ENCODE assay signal across 8 mouse cellular contexts in the genomic region with DNA sequence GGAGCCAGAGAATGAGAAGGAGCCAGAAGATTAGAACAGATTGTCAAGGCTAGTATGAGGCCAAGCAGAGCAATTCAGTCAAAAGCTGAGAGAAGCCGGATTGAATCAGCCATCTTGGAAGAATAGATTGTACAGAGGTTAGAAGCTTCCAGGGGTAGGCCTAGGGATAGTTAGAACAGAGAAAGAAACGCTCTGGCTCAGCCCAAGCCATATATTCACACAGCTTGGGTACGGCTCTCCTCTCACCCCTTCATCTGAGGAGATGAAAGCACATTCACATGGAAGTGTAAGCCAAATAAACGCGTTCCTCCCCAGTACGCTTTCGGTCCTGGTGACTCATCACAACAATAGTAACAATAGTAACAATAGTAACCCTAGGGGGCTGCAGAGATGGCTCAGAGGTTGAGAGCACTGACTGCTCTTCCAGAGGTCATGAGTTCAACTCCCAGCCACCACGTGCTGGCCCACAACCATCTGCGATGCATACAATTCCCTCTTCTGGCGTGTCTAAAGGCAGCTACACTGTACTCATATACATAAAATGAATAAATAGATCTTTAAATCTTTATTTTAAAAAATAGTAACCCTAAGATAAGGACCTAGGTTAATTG. TPM values are rescaled to one million over a fixed set of nuclear protein-coding genes. Genes with fewer than 3 reads are reported as not detected.
A peak's percentile ranks its signal among the peaks of the same experiment; 100 is the strongest.
DNase-seq lines count a peak whose midpoint lies in the region; ATAC-seq and TF ChIP-seq lines count a peak whose summit lies in the region.

No protein-coding gene starts in this region.

- peaks cover 34% of the 10 kb centered on the region for H3K36me3 ChIP-seq in heart, embryonic 13.5 days
- H3K36me3 ChIP-seq in G1E (replicated peaks) = peaks cover 68% of the 10 kb centered on the region
- H3K36me3 ChIP-seq in forebrain, postnatal 0 days (ENCODE audit: insufficient read depth) = peaks cover 33% of the 10 kb centered on the region

- H3K9me3 ChIP-seq in heart, embryonic 13.5 days = no peaks in the 10 kb centered on the region
- no peaks in the 10 kb centered on the region for H3K9me3 ChIP-seq in G1E (replicated peaks)
- no peaks in the 10 kb centered on the region for H3K9me3 ChIP-seq in forebrain, postnatal 0 days (ENCODE audit: low read length)

- H3K4me3 ChIP-seq in heart, embryonic 13.5 days = peak overlapping the region; percentile 72
- peak overlapping the region; percentile 92; the same call in 1 of the 2 replicates for H3K4me3 ChIP-seq in G1E (ENCODE audit: low read depth, low read length)
- peak overlapping the region; percentile 66 for H3K4me3 ChIP-seq in forebrain, postnatal 0 days (ENCODE audit: low read depth, low read length)

- no peak for ATAC-seq in heart, embryonic 13.5 days (ENCODE audit: extremely low read depth, insufficient number of reproducible peaks, low FRiP score, low TSS enrichment)
- ATAC-seq in G1E (ENCODE audit: extremely low read depth, insufficient number of reproducible peaks, low FRiP score, poor library complexity, severe bottlenecking) = no peak
- no peak for ATAC-seq in forebrain, postnatal 0 days

- DNase-seq in heart, postnatal 36 days = no peak
- no peak for DNase-seq in G1E (ENCODE audit: low spot score)
- DNase-seq in forebrain, postnatal 0 days = no peak
- peak; percentile 26 for DNase-seq in mesoderm, embryonic 11.5 days (ENCODE audit: low read depth, low spot score)
- no peak for DNase-seq in frontal cortex, postnatal 36 days (ENCODE audit: low spot score in 2 of 2)
- no peak for DNase-seq in layer of hippocampus, adult 8-10 months (ENCODE audit: low spot score in 2 of 2)
- DNase-seq in spleen, postnatal 36 days (ENCODE audit: low spot score in 2 of 2) = no peak

- TF ChIP-seq CTCF in G1E (IDR thresholded peaks at IDR 0.05; ENCODE audit: low read depth, low read length) = no peak
- no peak for TF ChIP-seq CTCF in forebrain, postnatal 0 days (IDR thresholded peaks at IDR 0.05; ENCODE audit: low read depth)

- peak overlapping the region; percentile 96; the same call in 1 of the 2 replicates for H3K27ac ChIP-seq in heart, embryonic 13.5 days (replicated peaks)
- H3K27ac ChIP-seq in forebrain, postnatal 0 days (ENCODE audit: low read depth, low read length) = peak overlapping the region; percentile 87

- H3K4me1 ChIP-seq in heart, embryonic 13.5 days = peaks cover 27% of the 10 kb centered on the region
- peaks cover 58% of the 10 kb centered on the region for H3K4me1 ChIP-seq in G1E (ENCODE audit: insufficient read depth, low read depth, low read length)
- H3K4me1 ChIP-seq in forebrain, postnatal 0 days (ENCODE audit: insufficient read depth) = peaks cover 16% of the 10 kb centered on the region

- WGBS in heart, embryonic 13.5 days = 52% methylated on average over 10 of the region's 10 CpGs
- 24% methylated on average over 10 of the region's 10 CpGs for WGBS in forebrain, postnatal 0 days

- intact Hi-C loops in heart, postnatal 36 days (cut with DNase I) = loop anchor here (1.0 to 5.0 kb wide), 4 partner anchors 50 to 292 kb away; partner anchors contain the start of genes Ppp4c and Sh2b1

- H3K4me2 ChIP-seq in heart, embryonic 13.5 days = peak overlapping the region; percentile 79
- H3K4me2 ChIP-seq in forebrain, postnatal 0 days (ENCODE audit: low read depth) = peak overlapping the region; percentile 58

- no peaks in the 10 kb centered on the region for H3K27me3 ChIP-seq in heart, embryonic 13.5 days (replicated peaks)
- H3K27me3 ChIP-seq in G1E (ENCODE audit: insufficient read depth, low read length) = no peaks in the 10 kb centered on the region
- no peaks in the 10 kb centered on the region for H3K27me3 ChIP-seq in forebrain, postnatal 0 days (ENCODE audit: insufficient read depth, low read length)

- H3K9ac ChIP-seq in heart, embryonic 13.5 days = peak overlapping the region; percentile 92
- peak overlapping the region; percentile 57 for H3K9ac ChIP-seq in forebrain, postnatal 0 days

RNA-seq across cellular contexts. Expression of gene Bola2, which starts 0.7 kb away (rescaled TPM):
- 109 and 124 TPM in 2 replicates for polyA plus RNA-seq in heart, embryonic 13.5 days (2015; fragmentation: Nextera tagmentation; extraction: Ambion mirVana)
- total RNA-seq in heart, postnatal 36 days (2021) = 10 to 100 TPM; 47.0 to 60.8 TPM
- total RNA-seq in G1E (2014; fragmentation: Nextera tagmentation) = 77.5 and 93.8 TPM in 2 replicates
- 117 and 161 TPM in 2 replicates for total RNA-seq in G1E (2017)
- polyA plus RNA-seq in G1E (2012) = 189 and 303 TPM in 2 replicates
- total RNA-seq in forebrain, postnatal 0 days (2014; rRNA removed) = 66.9 and 115 TPM in 2 replicates
- polyA plus RNA-seq in forebrain, postnatal 0 days (2015; fragmentation: Nextera tagmentation; extraction: Ambion mirVana) = 139 and 205 TPM in 2 replicates
- 100 to 1,000 TPM in 1 of 4 experiments, 10 to 100 TPM in 3; 73.9 to 105 (median 92.5) TPM for total RNA-seq in layer of hippocampus, adult 8-10 months (2022)

RNA-seq across cellular contexts. Expression of gene Slx1b, which starts 1.0 kb away (rescaled TPM):
- polyA plus RNA-seq in heart, embryonic 13.5 days (2015; fragmentation: Nextera tagmentation; extraction: Ambion mirVana) = 6.9 and 7.1 TPM in 2 replicates
- 1 to 10 TPM; 4.4 to 5.9 TPM for total RNA-seq in heart, postnatal 36 days (2021)
- 3.5 and 3.8 TPM in 2 replicates for total RNA-seq in G1E (2014; fragmentation: Nextera tagmentation)
- total RNA-seq in G1E (2017) = 4.5 and 7.0 TPM in 2 replicates
- 4.9 and 8.1 TPM in 2 replicates for polyA plus RNA-seq in G1E (2012)
- total RNA-seq in forebrain, postnatal 0 days (2014; rRNA removed) = 15.8 and 17.9 TPM in 2 replicates
- polyA plus RNA-seq in forebrain, postnatal 0 days (2015; fragmentation: Nextera tagmentation; extraction: Ambion mirVana) = 7.5 and 10.1 TPM in 2 replicates
- 10 to 100 TPM; 19.7 to 21.0 (median 20.1) TPM for total RNA-seq in layer of hippocampus, adult 8-10 months (2022)

RNA-seq across cellular contexts. Expression of gene Coro1a, which starts 13.0 kb away (rescaled TPM):
- 11.8 and 16.6 TPM in 2 replicates for polyA plus RNA-seq in heart, embryonic 13.5 days (2015; fragmentation: Nextera tagmentation; extraction: Ambion mirVana)
- 1 to 10 TPM; 7.8 to 9.9 TPM for total RNA-seq in heart, postnatal 36 days (2021)
- total RNA-seq in G1E (2014; fragmentation: Nextera tagmentation) = 36.0 and 50.1 TPM in 2 replicates
- total RNA-seq in G1E (2017) = 162 and 174 TPM in 2 replicates
- 178 and 186 TPM in 2 replicates for polyA plus RNA-seq in G1E (2012)
- total RNA-seq in forebrain, postnatal 0 days (2014; rRNA removed) = 121 and 169 TPM in 2 replicates
- polyA plus RNA-seq in forebrain, postnatal 0 days (2015; fragmentation: Nextera tagmentation; extraction: Ambion mirVana) = 118 and 146 TPM in 2 replicates
- total RNA-seq in layer of hippocampus, adult 8-10 months (2022) = 100 to 1,000 TPM; 119 to 166 (median 141) TPM

RNA-seq across cellular contexts. Expression of gene Sult1a1, which starts 18.3 kb away (rescaled TPM):
- 5.8 and 6.2 TPM in 2 replicates for polyA plus RNA-seq in heart, embryonic 13.5 days (2015; fragmentation: Nextera tagmentation; extraction: Ambion mirVana)
- total RNA-seq in heart, postnatal 36 days (2021) = 10 to 100 TPM; 30.3 to 43.0 TPM
- not detected in 2 replicates for total RNA-seq in G1E (2014; fragmentation: Nextera tagmentation)
- total RNA-seq in G1E (2017) = 0.12 and 0.33 TPM in 2 replicates
- not detected in 2 replicates for polyA plus RNA-seq in G1E (2012)
- 15.8 and 22.8 TPM in 2 replicates for total RNA-seq in forebrain, postnatal 0 days (2014; rRNA removed)
- 15.4 and 16.0 TPM in 2 replicates for polyA plus RNA-seq in forebrain, postnatal 0 days (2015; fragmentation: Nextera tagmentation; extraction: Ambion mirVana)
- total RNA-seq in layer of hippocampus, adult 8-10 months (2022) = 10 to 100 TPM in 1 of 4 experiments, 1 to 10 TPM in 3; 6.6 to 13.0 (median 8.6) TPM

RNA-seq across cellular contexts. Expression of gene Sgf29, which starts 45.4 kb away (rescaled TPM):
- 27.7 and 28.8 TPM in 2 replicates for polyA plus RNA-seq in heart, embryonic 13.5 days (2015; fragmentation: Nextera tagmentation; extraction: Ambion mirVana)
- total RNA-seq in heart, postnatal 36 days (2021) = 10 to 100 TPM; 21.8 to 25.2 TPM
- total RNA-seq in G1E (2014; fragmentation: Nextera tagmentation) (159 and 175 TPM in 2 replicates), G1E (2017) (36.8 and 57.3 TPM in 2 replicates)
- 61.3 and 124 TPM in 2 replicates for polyA plus RNA-seq in G1E (2012)
- total RNA-seq in forebrain, postnatal 0 days (2014; rRNA removed) = 22.8 and 37.1 TPM in 2 replicates
- polyA plus RNA-seq in forebrain, postnatal 0 days (2015; fragmentation: Nextera tagmentation; extraction: Ambion mirVana) = 59.6 and 62.3 TPM in 2 replicates
- total RNA-seq in layer of hippocampus, adult 8-10 months (2022) = 10 to 100 TPM; 21.7 to 34.8 (median 33.7) TPM
